Mouse (Mus musculus) brown adipose tissue, adult 24 weeks (tissue): ENCODE results near the gene Zbtb20. TPM values are rescaled to one million over a fixed set of nuclear protein-coding genes. Genes with fewer than 3 reads are reported as not detected.

Source experiments
- H3K27ac ChIP-seq: fragments of 200-500 bp; replicated peaks from 2 replicates; pipeline ENCODE4 v1.5.1; 2012; ENCODE audit warnings: low read depth, mild to moderate bottlenecking, low read length
- H3K4me1 ChIP-seq: fragments of 200-500 bp; 2 replicates; pipeline ENCODE4 v1.6.1; 2012; ENCODE audit warnings: low read length, mixed read lengths; ENCODE audit not compliant: control insufficient read depth, insufficient read depth, insufficient read length
- H3K4me3 ChIP-seq: fragments of 200-500 bp; 2 replicates; pipeline ENCODE4 v1.5.1; 2012; ENCODE audit warnings: low read depth, mild to moderate bottlenecking, low read length, moderate library complexity; ENCODE audit not compliant: insufficient read depth
- polyA plus RNA-seq: library from polyadenylated mRNA; stranded (reverse); fragments of >200 nt; gene quantifications from 2 replicates; pipeline ENCODE4 v1.2.4, GENCODE M21; 2012; ENCODE audit not compliant: missing spikeins, insufficient read depth, insufficient read length

The Zbtb20 gene
- polyA plus RNA-seq, result 22.0 and 30.7 TPM in 2 replicates

DNA sequence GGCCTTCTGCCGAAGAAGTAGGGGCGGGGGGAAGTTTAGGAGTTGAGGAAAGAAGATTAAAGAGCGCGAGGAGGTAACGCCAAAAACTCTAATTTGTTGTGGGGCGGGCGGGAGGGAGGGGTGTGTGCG, at the start of gene Zbtb20:
TSS of gene Zbtb20 (plus strand) at position 30 of the 129 bp plus-strand sequence.
- Histone ChIP-seq H3K4me1 (no peaks in the 10 kb centered on the region; the same call in 1 of the 2 replicates), H3K4me3 (peak within 1 kb of the TSS; percentile 85), H3K27ac (peak within 1 kb of the TSS; percentile 93)

DNA sequence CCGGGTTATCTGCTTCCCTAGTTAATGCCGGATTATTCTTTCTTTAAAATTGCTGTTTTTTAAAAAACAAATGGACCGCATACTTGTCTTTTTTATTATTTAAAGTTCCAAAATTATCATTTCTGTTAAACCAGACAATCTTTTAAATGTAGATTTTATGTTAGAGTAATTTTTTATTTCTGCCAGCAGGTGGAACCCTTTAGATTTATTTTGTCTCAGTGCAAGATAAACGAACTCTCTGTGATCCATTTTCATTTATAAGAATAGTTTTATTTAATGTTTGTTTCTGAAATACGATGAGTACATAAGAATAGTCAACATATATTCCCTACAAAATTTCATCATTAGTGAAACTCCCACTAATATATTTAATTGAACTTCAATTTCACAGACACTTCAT, 39.7 kb upstream of the Zbtb20 start:
- H3K4me3 ChIP-seq, result no peak overlapping the region
- no peak overlapping the region for H3K27ac ChIP-seq
- H3K4me1 ChIP-seq, result no peaks in the 10 kb centered on the region

DNA sequence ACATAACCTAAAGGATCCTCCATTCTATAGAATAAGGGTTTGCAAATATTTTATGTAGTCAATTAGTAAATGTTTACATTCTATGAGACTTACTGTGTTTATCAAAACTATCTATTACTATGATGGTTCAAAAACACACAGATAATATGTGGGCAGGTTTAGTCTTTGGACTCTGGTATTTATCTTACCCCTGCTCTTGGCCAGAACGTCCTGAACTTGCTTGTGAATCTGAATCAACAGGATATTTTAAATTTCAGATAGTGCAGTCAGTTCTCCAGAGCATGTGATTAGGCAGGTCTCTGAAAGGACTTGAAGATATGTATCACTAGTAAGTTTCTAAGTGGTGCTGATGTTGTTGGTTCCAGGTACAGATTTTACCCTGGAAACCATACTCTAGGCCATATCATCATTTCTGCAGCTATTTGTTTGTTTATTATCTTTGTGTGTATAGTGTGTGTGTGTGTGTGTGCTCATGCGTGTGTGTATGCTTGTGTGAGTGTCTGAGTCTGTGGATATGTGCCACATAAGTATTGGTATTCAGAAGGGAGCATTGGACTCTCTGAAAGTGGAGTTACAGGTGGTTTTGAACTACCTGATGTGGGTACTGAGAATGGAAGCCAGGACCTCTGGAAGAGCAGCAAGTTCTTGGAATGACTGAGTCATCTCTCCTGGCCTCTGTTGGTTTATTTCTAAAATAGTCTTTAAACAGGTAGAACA, 39.1 kb upstream of the Zbtb20 start:
- no peak overlapping the region for H3K27ac ChIP-seq
- no peaks in the 10 kb centered on the region for H3K4me1 ChIP-seq

GRCm38 (mm10) chr16:42838226-42838625, 37.5 kb upstream of the Zbtb20 start:
- H3K27ac ChIP-seq, result no peak overlapping the region
- no peaks in the 10 kb centered on the region for H3K4me1 ChIP-seq
- no peak overlapping the region for H3K4me3 ChIP-seq

More for the DNA sequence above, 39.1 kb upstream of the Zbtb20 start:
- H3K4me3 ChIP-seq, result no peak overlapping the region

- H3K4me1 ChIP-seq, result no peaks in the 10 kb centered on the region
- no peak overlapping the region for H3K27ac ChIP-seq
- H3K4me3 ChIP-seq, result no peak overlapping the region
Observed at GRCm38 (mm10) chr16:42857564-42858183, 18.0 kb upstream of the Zbtb20 start.

DNA sequence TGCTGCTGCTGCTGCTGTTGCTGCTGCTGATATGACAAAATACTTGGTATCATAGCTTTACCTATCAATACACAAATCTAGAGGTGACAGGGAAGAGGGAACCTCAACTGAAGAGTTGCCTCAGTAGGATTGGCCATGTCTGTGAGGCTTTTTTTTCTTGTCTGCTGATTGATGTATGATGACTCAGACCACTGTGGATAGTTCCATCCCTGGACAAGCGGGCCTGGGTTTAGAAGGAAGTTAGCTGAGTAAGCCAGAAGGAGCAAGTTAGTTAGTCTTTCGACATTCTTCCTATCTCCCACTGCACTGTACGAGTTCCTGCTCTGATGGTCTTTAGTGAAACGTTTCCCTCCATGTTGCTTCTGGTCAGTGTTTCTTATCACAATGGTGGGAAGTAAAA, 16.4 kb upstream of the Zbtb20 start:
- H3K4me3 ChIP-seq, result no peak overlapping the region

GRCm38 (mm10) chr16:42863231-42863630, 12.4 kb upstream of the Zbtb20 start:
- Histone ChIP-seq H3K27ac (no peak overlapping the region), H3K4me1 (no peaks in the 10 kb centered on the region)

More for the DNA sequence above, 16.4 kb upstream of the Zbtb20 start:
- H3K27ac ChIP-seq, result no peak overlapping the region
- H3K4me1 ChIP-seq, result no peaks in the 10 kb centered on the region

GRCm38 (mm10) chr16:42866061-42866460, 9.6 kb upstream of the Zbtb20 start:
- no peak overlapping the region for H3K27ac ChIP-seq
- H3K4me1 ChIP-seq, result no peaks in the 10 kb centered on the region
- H3K4me3 ChIP-seq, result no peak overlapping the region

More at GRCm38 (mm10) chr16:42863231-42863630, 12.4 kb upstream of the Zbtb20 start:
- no peak overlapping the region for H3K4me3 ChIP-seq

GRCm38 (mm10) chr16:42872101-42872500, 3.6 kb upstream of the Zbtb20 start:
- Histone ChIP-seq H3K27ac (no peak overlapping the region), H3K4me3 (no peak overlapping the region), H3K4me1 (no peaks in the 10 kb centered on the region)

- no peak overlapping the region for H3K27ac ChIP-seq
- H3K4me3 ChIP-seq, result no peak overlapping the region
- no peaks in the 10 kb centered on the region; the same call in 1 of the 2 replicates for H3K4me1 ChIP-seq
Observed at GRCm38 (mm10) chr16:42873942-42874341, 1.7 kb upstream of the Zbtb20 start.

DNA sequence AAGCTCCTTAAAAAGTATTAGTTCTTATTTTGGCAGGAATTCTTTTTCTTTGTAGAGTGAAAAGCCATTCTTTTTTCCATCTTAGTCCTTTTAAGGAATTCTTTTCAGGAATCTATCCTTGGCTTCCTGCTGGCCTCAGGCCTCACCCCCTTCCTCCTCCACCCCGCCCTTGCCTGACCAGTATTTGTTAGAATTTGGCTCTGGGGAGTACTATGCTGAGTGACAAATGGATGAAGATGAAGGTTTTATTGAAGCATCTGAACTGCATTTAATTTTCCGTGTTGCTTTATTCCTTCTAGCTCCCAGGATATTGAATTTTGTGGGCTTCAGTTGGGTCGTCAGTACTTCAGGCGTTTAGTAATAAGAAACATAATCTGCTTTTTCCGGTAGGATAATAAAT, 1.2 kb upstream of the Zbtb20 start:
- Histone ChIP-seq H3K4me1 (no peaks in the 10 kb centered on the region; the same call in 1 of the 2 replicates), H3K27ac (peak overlapping the region; percentile 93), H3K4me3 (peak overlapping the region; percentile 51)

DNA sequence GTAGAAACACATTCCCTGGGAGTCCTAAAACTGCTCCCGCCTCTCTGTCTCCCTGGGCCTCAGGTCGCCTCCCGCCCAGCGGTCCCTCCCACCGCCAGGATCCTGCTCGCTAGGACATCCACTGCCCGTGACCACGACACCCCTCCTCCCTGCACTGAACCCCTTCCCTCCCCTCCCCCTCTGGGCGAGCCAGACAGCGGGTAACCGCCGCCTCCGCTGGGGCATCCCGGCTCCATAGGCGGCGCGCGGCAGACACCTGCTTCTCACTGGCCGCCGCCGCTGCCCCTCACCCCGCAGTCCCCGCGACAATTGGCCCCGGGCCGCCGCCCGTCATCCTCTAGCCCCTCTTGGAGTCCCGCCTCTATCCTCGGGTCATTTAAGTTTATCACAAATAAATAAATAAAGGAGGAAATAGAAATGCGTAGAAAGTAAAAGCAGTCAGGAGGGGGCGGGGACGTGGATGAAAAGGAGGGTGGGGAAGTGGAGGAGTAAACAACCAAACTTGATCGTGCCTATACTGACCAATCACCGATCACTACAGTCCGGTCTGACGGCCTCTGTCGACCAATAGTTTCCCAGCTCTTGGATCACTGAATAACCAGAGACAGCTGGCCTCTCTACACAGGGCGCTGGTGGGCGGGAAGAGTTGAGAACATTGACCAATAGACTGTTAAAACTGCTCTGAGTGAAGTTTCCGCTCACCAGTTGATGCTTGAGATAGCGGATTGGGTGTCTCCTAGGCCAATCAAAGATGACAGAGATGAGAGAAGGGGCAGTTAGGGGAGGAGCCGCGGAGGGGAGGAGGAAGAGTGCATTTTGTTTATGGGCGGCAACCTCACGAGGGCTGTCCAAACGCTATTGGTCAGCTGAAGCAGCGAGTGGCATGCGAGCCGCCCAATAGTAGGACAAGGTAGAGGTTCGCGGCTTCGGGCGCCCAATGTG, 500 bp upstream of the Zbtb20 start:
- Histone ChIP-seq H3K27ac (peak overlapping the region; percentile 93), H3K4me3 (peak overlapping the region; percentile 51), H3K4me1 (no peaks in the 10 kb centered on the region; the same call in 1 of the 2 replicates)

- H3K4me1 ChIP-seq, result no peaks in the 10 kb centered on the region; the same call in 1 of the 2 replicates
- H3K27ac ChIP-seq, result peak overlapping the region; percentile 82
- H3K4me3 ChIP-seq, result peak overlapping the region; percentile 85
Observed at GRCm38 (mm10) chr16:42876021-42877000, 630 bp downstream of the Zbtb20 start.

DNA sequence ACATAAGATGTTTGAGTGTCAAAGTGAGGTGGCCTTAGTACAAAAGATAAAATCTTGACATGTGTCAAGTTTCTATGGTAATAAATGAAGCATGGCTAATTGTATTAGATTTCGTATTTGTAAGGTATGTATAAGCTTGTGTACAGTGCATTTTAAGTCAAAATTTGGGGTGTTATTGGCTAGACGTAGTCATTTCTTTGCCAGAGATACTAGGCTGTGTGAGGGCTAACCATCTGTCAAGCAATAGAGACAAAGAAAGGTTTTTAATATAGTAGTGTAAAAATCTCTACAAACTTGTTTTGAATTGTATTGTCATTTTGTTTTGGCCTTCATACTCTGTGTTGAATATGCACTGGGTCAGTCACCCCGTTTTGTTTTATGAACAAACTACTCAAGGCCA, 4.4 kb downstream of the Zbtb20 start:
- Histone ChIP-seq H3K4me3 (no peak overlapping the region), H3K4me1 (no peaks in the 10 kb centered on the region; the same call in 1 of the 2 replicates), H3K27ac (no peak overlapping the region)
